Mouse (Mus musculus): ENCODE results near the gene Alkal2. TPM values are rescaled to one million over a fixed set of nuclear protein-coding genes. Genes with fewer than 3 reads are reported as not detected.

Gene Alkal2
- polyA plus RNA-seq, 1 experiment from 2014 or later, result 15.0 TPM

DNA sequence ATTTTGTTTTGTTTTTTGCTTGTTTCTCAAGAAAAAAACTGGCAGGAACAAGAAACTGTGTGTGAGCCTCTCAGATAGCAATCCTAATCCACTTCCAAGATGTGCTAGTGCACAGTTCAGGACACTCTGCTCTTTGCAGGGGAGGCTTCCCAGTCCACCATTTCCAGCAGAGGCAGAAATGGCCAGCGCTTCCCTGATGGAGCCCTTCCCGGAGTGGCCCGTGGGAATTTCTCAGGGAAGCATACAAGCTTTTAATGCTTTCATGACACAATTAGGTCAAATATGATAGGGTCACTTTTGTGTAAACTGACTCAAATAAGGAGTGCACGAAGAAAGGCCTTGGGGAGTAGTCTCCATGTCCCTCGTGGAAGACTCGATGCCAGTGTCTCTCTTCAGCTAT, 1.8 kb downstream of the Alkal2 start:
- no peaks in the 10 kb centered on the region for H3K9me3 ChIP-seq
- 0 out of 2 replicates have a peak overlapping the region, but pooled peaks have one; percentile 4 for H3K4me3 ChIP-seq
- peaks cover 5% of the 10 kb centered on the region; the same call in 1 of the 2 replicates for H3K4me1 ChIP-seq
- no peak overlapping the region for H3K9ac ChIP-seq
- WGBS, result 70% methylated on average over 6 of the region's 6 CpGs
- H3K36me3 ChIP-seq, result no peaks in the 10 kb centered on the region
- no peak for ATAC-seq (ENCODE audit: insufficient number of reproducible peaks, insufficient read depth, low FRiP score, low TSS enrichment)
- 0 out of 2 replicates have a peak overlapping the region, but pooled peaks have one; percentile 17 for H3K4me2 ChIP-seq (replicated peaks)
- peaks cover 40% of the 10 kb centered on the region for H3K27me3 ChIP-seq
- H3K27ac ChIP-seq, result no peak overlapping the region

DNA sequence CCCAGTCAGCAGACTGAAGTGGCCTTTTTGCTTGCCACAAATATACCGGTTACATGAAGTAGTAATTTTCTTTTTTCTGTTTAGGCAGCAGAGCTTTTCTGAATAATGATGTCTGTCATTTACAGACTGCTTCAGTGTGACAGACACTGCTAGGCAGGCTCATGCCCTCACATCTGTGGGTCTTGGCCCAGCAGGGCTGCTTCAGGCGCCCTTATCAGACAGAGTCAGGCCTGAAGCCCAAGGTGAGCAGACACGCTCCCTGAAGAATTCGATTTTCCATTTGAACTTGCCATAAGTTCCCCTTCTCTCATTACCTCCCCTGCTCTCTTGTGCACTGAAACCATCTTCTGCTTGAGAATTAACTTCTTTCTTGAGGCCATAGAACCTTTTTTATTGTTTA, 3.9 kb downstream of the Alkal2 start:
- ATAC-seq (ENCODE audit: insufficient number of reproducible peaks, insufficient read depth, low FRiP score, low TSS enrichment), result no peak
- Histone ChIP-seq H3K9me3 (no peaks in the 10 kb centered on the region), H3K36me3 (no peaks in the 10 kb centered on the region), H3K9ac (no peak overlapping the region), H3K4me2 (replicated peaks) (no peak overlapping the region), H3K4me1 (peaks cover 5% of the 10 kb centered on the region; the same call in 1 of the 2 replicates), H3K27ac (no peak overlapping the region), H3K4me3 (no peak overlapping the region), H3K27me3 (peaks cover 30% of the 10 kb centered on the region)
- 85% methylated on average over 4 of the region's 4 CpGs for WGBS

DNA sequence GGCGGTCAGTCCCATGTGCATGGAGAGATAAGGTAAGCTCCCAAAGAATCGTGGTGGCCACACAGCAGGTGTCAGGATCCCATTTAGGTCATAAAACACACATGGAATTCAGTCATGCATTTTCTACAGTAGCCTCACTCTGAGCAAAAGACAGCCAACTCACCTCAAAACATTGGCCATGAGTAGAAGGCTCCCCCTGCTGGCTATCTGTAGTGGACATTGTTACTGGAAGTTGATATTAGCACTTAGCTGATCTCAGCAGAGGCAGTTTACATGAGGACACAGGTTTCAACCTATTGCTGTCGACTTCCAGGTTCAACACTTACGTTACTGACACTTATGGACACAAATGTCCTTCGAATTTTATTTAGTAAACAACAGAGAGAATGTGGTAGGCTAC, 5.9 kb downstream of the Alkal2 start:
- Histone ChIP-seq H3K9ac (no peak overlapping the region), H3K4me2 (replicated peaks) (no peak overlapping the region), H3K27me3 (peaks cover 9% of the 10 kb centered on the region), H3K36me3 (no peaks in the 10 kb centered on the region), H3K4me3 (no peak overlapping the region), H3K27ac (no peak overlapping the region), H3K9me3 (no peaks in the 10 kb centered on the region), H3K4me1 (no peaks in the 10 kb centered on the region)
- ATAC-seq (ENCODE audit: insufficient number of reproducible peaks, insufficient read depth, low FRiP score, low TSS enrichment), result no peak
- 39% methylated on average over 5 of the region's 5 CpGs for WGBS

DNA sequence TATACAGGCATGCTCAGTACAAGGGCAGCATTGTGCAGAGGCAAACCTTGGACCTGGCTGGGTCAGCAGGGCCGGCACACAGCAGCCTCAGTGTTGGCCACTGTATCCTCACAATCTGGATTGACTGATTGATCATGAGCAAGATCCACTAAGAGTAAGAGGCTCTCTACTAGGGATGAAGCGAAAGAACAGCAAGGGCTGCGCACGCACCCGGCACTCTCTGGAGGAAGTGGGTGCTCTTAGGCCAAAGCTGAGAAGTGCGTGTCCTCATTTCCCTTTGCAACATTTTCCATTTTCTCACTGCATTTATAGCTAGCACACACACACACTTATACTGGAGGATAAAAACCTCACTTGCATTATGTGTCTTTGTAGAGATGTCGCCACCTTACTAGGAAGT, 7.3 kb downstream of the Alkal2 start:
- Histone ChIP-seq H3K4me3 (no peak overlapping the region), H3K4me2 (replicated peaks) (no peak overlapping the region), H3K4me1 (no peaks in the 10 kb centered on the region), H3K9ac (no peak overlapping the region), H3K36me3 (no peaks in the 10 kb centered on the region), H3K27me3 (no peaks in the 10 kb centered on the region), H3K9me3 (no peaks in the 10 kb centered on the region), H3K27ac (no peak overlapping the region)
- ATAC-seq (ENCODE audit: insufficient number of reproducible peaks, insufficient read depth, low FRiP score, low TSS enrichment), result no peak
- 86% methylated on average over 7 of the region's 7 CpGs for WGBS

DNA sequence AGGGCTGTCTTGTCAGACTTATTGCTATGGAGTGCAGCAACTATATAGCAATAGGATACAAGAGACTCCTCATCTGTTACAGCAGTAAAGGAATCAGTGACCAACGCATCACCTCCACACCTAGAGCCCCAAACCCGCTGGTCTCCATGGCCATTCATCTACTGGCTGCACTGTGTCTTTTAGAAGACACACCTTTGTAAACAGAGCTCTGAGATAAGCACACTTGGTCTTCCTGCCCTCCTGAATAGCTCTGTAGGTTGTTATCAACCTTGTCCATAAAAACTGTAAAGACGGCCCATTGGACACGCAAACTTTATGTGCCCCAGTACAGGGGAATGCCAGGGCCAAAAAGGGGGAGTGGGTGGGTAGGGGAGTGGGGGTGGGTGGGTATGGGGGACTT, 12.9 kb downstream of the Alkal2 start:
- Histone ChIP-seq H3K4me2 (replicated peaks) (no peak overlapping the region), H3K4me3 (no peak overlapping the region), H3K4me1 (no peaks in the 10 kb centered on the region), H3K27ac (no peak overlapping the region), H3K27me3 (no peaks in the 10 kb centered on the region), H3K36me3 (peaks cover 7% of the 10 kb centered on the region), H3K9me3 (no peaks in the 10 kb centered on the region), H3K9ac (no peak overlapping the region)
- 94% methylated on average over 4 of the region's 4 CpGs for WGBS
- ATAC-seq (ENCODE audit: insufficient number of reproducible peaks, insufficient read depth, low FRiP score, low TSS enrichment), result no peak

DNA sequence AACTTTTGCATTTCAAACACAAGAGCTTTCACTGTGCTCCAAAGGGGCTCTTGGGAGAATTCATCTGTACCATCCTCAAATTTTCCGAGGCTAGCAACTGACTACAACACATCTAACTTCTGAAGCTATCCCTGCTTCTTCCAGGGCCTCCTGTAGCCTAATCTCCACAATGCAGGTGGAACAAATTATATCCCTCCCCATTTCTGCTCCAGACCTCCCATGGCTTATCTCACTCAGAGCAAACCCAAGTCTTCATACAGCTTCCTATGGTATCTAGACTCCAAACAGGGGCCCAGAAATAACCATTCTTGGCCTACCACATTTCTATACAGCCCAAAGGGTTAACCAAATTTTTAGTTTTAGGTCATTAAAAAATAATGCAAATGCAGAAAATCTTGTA, 24.5 kb downstream of the Alkal2 start:
- WGBS, result 89% methylated on average over 1 of the region's 1 CpGs
- Histone ChIP-seq H3K27me3 (no peaks in the 10 kb centered on the region), H3K4me3 (no peak overlapping the region), H3K9me3 (no peaks in the 10 kb centered on the region), H3K36me3 (peaks cover 7% of the 10 kb centered on the region; the same call in 1 of the 2 replicates), H3K4me1 (peaks cover 18% of the 10 kb centered on the region), H3K9ac (no peak overlapping the region), H3K4me2 (replicated peaks) (no peak overlapping the region), H3K27ac (no peak overlapping the region)
- ATAC-seq (ENCODE audit: insufficient number of reproducible peaks, insufficient read depth, low FRiP score, low TSS enrichment), result no peak

DNA sequence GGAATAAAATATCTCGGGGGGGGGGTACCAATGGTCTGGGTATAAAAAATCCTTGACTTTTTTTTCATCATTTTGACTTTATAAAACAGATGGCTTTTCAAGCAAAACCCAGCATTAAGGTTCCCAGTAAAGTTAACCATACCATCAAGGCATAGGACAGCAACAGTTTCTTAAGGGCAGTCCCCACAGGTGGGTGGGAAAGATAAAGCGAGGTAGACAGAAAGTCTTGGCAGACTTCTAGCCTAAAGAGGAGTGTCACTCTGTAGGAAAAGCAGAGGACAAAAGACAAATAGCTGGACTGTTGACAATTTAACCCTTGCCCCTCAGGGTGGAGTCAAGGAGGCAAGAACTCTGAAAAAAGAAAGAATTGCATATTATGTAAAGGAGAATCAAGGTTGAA, 25.8 kb downstream of the Alkal2 start:
- Histone ChIP-seq H3K27me3 (no peaks in the 10 kb centered on the region), H3K9me3 (no peaks in the 10 kb centered on the region), H3K4me1 (peaks cover 18% of the 10 kb centered on the region), H3K36me3 (no peaks in the 10 kb centered on the region), H3K27ac (no peak overlapping the region), H3K4me2 (replicated peaks) (peak overlapping the region; percentile 84; the same call in 1 of the 2 replicates), H3K9ac (no peak overlapping the region), H3K4me3 (no peak overlapping the region)
- WGBS, result 82% methylated on average over 2 of the region's 2 CpGs
- no peak for ATAC-seq (ENCODE audit: insufficient number of reproducible peaks, insufficient read depth, low FRiP score, low TSS enrichment)

DNA sequence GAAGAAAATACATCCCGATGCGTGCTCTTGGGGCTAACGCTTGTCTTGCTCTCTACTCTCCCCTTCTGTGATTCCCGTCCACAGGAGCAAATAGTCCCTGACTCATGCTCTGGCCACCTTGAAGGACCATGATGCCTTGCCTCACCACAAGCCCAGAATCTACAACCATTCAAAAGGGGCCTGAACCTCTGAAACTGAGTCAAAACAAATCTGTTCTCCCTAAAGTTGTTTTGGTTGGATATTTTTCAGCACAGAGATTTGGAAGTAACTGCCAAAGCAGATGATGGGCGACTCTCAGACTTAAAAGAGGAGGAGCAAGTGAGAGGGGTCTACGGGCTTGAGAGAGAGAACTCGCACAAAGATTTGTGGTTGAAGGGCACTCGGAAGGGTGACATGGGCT, 26.7 kb downstream of the Alkal2 start:
- ATAC-seq (ENCODE audit: insufficient number of reproducible peaks, insufficient read depth, low FRiP score, low TSS enrichment), result no peak
- Histone ChIP-seq H3K4me2 (replicated peaks) (peak overlapping the region; percentile 84), H3K9me3 (no peaks in the 10 kb centered on the region), H3K9ac (peak overlapping the region; percentile 79), H3K4me3 (peak overlapping the region; percentile 73), H3K36me3 (no peaks in the 10 kb centered on the region), H3K27me3 (no peaks in the 10 kb centered on the region), H3K27ac (no peak overlapping the region), H3K4me1 (peaks cover 18% of the 10 kb centered on the region)
- 19% methylated on average over 8 of the region's 8 CpGs for WGBS

DNA sequence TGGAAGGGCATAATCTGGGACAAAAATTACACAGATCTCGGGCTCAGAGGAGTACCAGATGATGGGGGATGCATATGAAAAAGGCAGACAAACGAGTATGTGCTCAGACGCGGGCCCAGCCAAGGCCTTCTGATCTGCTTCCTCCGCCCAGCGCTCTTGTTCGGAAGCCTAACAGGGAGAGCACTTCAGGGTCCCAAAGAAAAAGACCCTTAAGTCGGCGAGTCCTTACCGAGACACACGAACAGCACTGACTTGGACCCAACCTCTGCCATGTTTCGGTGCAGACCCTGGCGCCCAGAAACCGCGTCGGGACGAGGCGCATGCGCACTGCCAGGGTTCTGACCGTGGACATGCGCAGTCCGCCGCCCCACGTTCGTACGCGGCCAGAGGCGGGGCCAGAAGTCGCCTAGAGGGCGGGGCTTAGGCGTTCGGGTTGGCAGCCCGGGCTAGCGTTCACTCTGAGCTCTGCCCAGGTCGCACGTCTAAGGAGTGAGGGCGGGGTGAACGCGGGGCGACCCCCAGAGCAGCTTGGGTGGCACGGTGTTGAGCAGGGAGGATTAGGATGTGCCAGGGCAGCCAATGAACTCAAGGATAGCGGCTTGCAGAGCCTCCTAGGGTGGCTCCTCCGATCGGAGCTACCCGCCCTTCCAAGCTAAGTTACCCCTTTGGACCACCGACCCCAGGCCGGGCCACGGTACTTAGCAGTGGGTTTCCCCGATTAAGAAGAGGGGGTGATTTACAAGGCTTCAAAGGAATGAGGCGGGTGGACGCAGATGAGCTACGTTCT, 27.3 kb downstream of the Alkal2 start, which contains the start of the genes Acp1 and Sh3yl1:
Gene Acp1, minus strand, starts transcription at position 329 of the 787 bp plus-strand sequence.
Gene Sh3yl1, plus strand, starts transcription at position 408 of the 787 bp plus-strand sequence.
- H3K27ac ChIP-seq, result no peak within 1 kb of the TSS
- H3K4me3 ChIP-seq, result peak within 1 kb of the TSS; percentile 73
- no peaks in the 10 kb centered on the region for H3K27me3 ChIP-seq
- no peaks in the 10 kb centered on the region for H3K36me3 ChIP-seq
- under 1% methylated on average over 52 of the region's 52 CpGs for WGBS
- H3K9ac ChIP-seq, result peak within 1 kb of the TSS; percentile 79
- H3K4me2 ChIP-seq (replicated peaks), result peak within 1 kb of the TSS; percentile 84
- peak; percentile 95 for ATAC-seq (ENCODE audit: insufficient number of reproducible peaks, insufficient read depth, low FRiP score, low TSS enrichment)
- peaks cover 18% of the 10 kb centered on the region for H3K4me1 ChIP-seq
- no peaks in the 10 kb centered on the region for H3K9me3 ChIP-seq

DNA sequence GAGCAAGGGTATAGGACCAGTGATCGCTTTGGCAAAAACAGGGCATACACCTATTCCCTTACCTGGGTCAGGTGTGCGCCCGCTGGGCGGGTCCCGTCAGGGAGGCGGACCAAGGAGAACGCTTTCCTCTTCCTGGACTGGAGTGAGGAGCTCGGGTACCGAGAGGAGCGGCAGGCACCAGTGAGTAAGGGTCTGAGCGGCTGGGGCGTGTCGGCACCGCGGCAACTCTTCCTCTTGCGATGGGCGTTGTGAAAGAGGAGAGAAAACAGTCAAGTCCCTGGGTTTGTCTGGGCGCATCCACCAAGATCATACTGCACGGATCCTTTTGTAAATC, 27.9 kb downstream of the Alkal2 start:
- Histone ChIP-seq H3K9ac (peak overlapping the region; percentile 79), H3K4me1 (peaks cover 18% of the 10 kb centered on the region), H3K36me3 (no peaks in the 10 kb centered on the region), H3K9me3 (no peaks in the 10 kb centered on the region), H3K4me2 (replicated peaks) (peak overlapping the region; percentile 84), H3K27me3 (no peaks in the 10 kb centered on the region), H3K27ac (no peak overlapping the region), H3K4me3 (peak overlapping the region; percentile 73)
- peak; percentile 87 for ATAC-seq (ENCODE audit: insufficient number of reproducible peaks, insufficient read depth, low FRiP score, low TSS enrichment)
- WGBS, result under 1% methylated on average over 18 of the region's 19 CpGs

DNA sequence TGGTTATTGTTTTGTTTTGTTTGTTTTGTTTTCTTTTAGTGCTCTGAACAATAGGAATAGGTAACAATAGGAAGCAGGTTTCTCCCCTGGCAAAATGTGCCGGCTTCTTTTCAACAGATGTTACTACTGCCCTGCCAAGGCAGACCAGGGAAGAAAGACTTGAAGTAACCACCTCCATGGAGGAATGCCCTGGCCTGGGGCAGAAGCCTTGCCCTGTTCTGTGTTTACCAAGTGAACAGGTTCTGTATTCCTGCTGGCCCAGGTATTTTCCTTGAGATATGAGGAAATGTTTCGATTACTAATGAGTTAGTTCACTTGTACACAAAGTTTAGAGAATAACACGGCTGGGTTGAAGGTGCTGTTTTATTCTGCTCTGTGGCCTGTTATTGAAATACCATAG, 28.7 kb downstream of the Alkal2 start:
- H3K4me1 ChIP-seq, result peaks cover 18% of the 10 kb centered on the region
- no peak overlapping the region for H3K27ac ChIP-seq
- no peak for ATAC-seq (ENCODE audit: insufficient number of reproducible peaks, insufficient read depth, low FRiP score, low TSS enrichment)
- WGBS, result 64% methylated on average over 3 of the region's 3 CpGs
- H3K9me3 ChIP-seq, result no peaks in the 10 kb centered on the region
- peak overlapping the region; percentile 84 for H3K4me2 ChIP-seq (replicated peaks)
- H3K4me3 ChIP-seq, result peak overlapping the region; percentile 73; the same call in 1 of the 2 replicates
- no peaks in the 10 kb centered on the region for H3K36me3 ChIP-seq
- H3K27me3 ChIP-seq, result no peaks in the 10 kb centered on the region
- H3K9ac ChIP-seq, result peak overlapping the region; percentile 79; the same call in 1 of the 2 replicates

DNA sequence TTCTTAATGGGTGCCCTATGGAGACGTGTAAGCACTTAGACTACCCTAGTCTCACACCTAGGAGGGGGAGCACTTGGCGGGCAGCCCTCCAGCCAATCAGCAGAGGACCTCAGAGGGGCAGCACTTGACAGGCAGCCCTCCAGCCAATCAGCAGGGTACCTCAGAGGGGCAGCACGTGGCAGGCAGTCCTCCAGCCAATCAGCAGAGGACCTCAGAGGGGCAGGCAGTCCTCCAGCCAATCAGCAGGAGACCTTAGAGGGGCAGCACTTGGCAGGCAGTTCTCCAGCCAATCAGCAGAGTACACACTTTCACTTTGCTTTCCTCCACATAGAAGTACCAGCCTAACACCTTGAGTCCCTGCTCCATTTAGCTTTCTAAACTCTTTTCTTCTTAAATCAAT, 38.3 kb downstream of the Alkal2 start:
- H3K36me3 ChIP-seq, result no peaks in the 10 kb centered on the region
- 79% methylated on average over 3 of the region's 3 CpGs for WGBS

More for the DNA sequence above, 38.3 kb downstream of the Alkal2 start:
- Histone ChIP-seq H3K9me3 (no peaks in the 10 kb centered on the region), H3K4me1 (no peaks in the 10 kb centered on the region), H3K27ac (no peak overlapping the region), H3K4me3 (no peak overlapping the region), H3K9ac (no peak overlapping the region), H3K4me2 (replicated peaks) (no peak overlapping the region), H3K27me3 (no peaks in the 10 kb centered on the region)
- no peak for ATAC-seq (ENCODE audit: insufficient number of reproducible peaks, insufficient read depth, low FRiP score, low TSS enrichment)

Measured in embryonic facial prominence, embryonic 12.5 days (tissue).